Mouse (Mus musculus): ENCODE measurements around the gene Nck2.

- TF ChIP-seq CTCF (IDR thresholded peaks at IDR 0.05; ENCODE audit: insufficient read depth, low read length) (no peak), POLR2A (IDR thresholded peaks at IDR 0.05; ENCODE audit: borderline replicate concordance, extremely low read depth, low read depth, low read length) (no peak)
Observed at GRCm38 (mm10) chr1:43530295-43531020, 86.1 kb downstream of the Nck2 start.

All from lung, adult 2 months (tissue).